Mouse (Mus musculus) adrenal gland, adult 18-20 months (tissue): ENCODE measurements around the gene Slc24a4. TPM values are rescaled to one million over a fixed set of nuclear protein-coding genes. Genes with fewer than 3 reads are reported as not detected.

Experiments used
- DNase-seq, 2 experiments: peaks; one replicate each; pipeline ENCODE4 v3.0.0; 2021 to 2022; ENCODE audit warnings: low spot score in 2 of 2
- total RNA-seq, 2 experiments: library from RNA; stranded (reverse); gene quantifications; 1 replicate in 1 of 2; 2 replicates in 1 of 2; pipeline ENCODE4 v1.2.3; 2021

Gene Slc24a4
- total RNA-seq, 2 experiments from 2014 or later, result 0.42 to 1.1 TPM

GRCm38 (mm10) chr12:102283483-102284266, 155.1 kb downstream of the Slc24a4 start:
- peak; percentile 65 to 66 for DNase-seq

GRCm38 (mm10) chr12:102284267-102284610, 155.7 kb downstream of the Slc24a4 start:
- no peak for DNase-seq

GRCm38 (mm10) chr12:102284618-102285159, 156.2 kb downstream of the Slc24a4 start:
- no peak for DNase-seq

GRCm38 (mm10) chr12:102285318-102285717, 156.8 kb downstream of the Slc24a4 start:
- no peak for DNase-seq

GRCm38 (mm10) chr12:102285779-102286178, 157.2 kb downstream of the Slc24a4 start:
- DNase-seq, result no peak

GRCm38 (mm10) chr12:102286681-102287414, 158.3 kb downstream of the Slc24a4 start:
- DNase-seq, result peak; percentile 79 to 85

GRCm38 (mm10) chr12:102287904-102288602, 159.5 kb downstream of the Slc24a4 start:
- DNase-seq, result no peak

GRCm38 (mm10) chr12:102288846-102289245, 160.3 kb downstream of the Slc24a4 start:
- no peak for DNase-seq

- DNase-seq, result no peak
Measured at GRCm38 (mm10) chr12:102289568-102289967, 161.0 kb downstream of the Slc24a4 start.

- no peak for DNase-seq
Measured at GRCm38 (mm10) chr12:102290662-102291061, 162.1 kb downstream of the Slc24a4 start.

GRCm38 (mm10) chr12:102291686-102292085, 163.2 kb downstream of the Slc24a4 start:
- DNase-seq, result no peak

GRCm38 (mm10) chr12:102292501-102293215, 164.1 kb downstream of the Slc24a4 start:
- no peak for DNase-seq

GRCm38 (mm10) chr12:102294634-102295033, 166.1 kb downstream of the Slc24a4 start:
- no peak for DNase-seq

- no peak for DNase-seq
Measured at GRCm38 (mm10) chr12:102295230-102295629, 166.7 kb downstream of the Slc24a4 start.

- no peak for DNase-seq
Measured at GRCm38 (mm10) chr12:102295662-102296061, 167.1 kb downstream of the Slc24a4 start.

GRCm38 (mm10) chr12:102296361-102296760, 167.8 kb downstream of the Slc24a4 start:
- DNase-seq, result no peak

- DNase-seq, result no peak
Measured at GRCm38 (mm10) chr12:102296967-102297366, 168.4 kb downstream of the Slc24a4 start.

GRCm38 (mm10) chr12:102299209-102299608, 170.7 kb downstream of the Slc24a4 start:
- no peak for DNase-seq

- no peak for DNase-seq
Measured at GRCm38 (mm10) chr12:102301585-102301984, 173.1 kb downstream of the Slc24a4 start.

- no peak for DNase-seq
Measured at GRCm38 (mm10) chr12:102302322-102302721, 173.8 kb downstream of the Slc24a4 start.

- no peak for DNase-seq
Measured at GRCm38 (mm10) chr12:102302831-102303351, 174.4 kb downstream of the Slc24a4 start.
